Mouse (Mus musculus) layer of hippocampus, postnatal 36 days (tissue): ENCODE data around the gene Obox6. TPM values are rescaled to one million over a fixed set of nuclear protein-coding genes. Genes with fewer than 3 reads are reported as not detected.

Experiments
- DNase-seq, 2 experiments: peaks; one replicate each; pipeline ENCODE4 v3.0.0; 2022
- total RNA-seq, 2 experiments: library from RNA; stranded (reverse); gene quantifications; 2 replicates each; pipeline ENCODE4 v1.2.3; 2021

Gene Obox6
- not detected for total RNA-seq

DNA sequence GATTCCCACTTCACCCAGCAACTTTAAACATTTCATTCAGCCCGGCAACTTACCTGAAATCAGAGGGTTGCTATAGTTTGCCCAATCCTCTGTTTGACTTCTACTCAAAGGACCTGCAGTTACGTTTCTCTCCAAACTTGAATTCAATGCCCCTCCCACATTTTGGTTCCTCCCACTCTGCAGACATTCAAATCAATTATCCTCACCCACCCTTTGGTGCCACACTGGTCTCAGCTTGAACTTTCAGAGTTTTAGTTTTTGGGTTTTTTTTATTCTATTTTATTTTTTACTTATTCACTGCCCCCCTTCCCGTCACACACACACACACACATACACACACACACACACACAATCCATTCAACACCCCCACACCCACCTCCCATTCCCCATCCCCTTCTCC is at the start of gene Obox6:
Gene Obox6, minus strand, starts transcription at position 101 of the 400 bp plus-strand sequence.
- DNase-seq = no peak

GRCm38 (mm10) chr7:15884127-15884526 is 44.6 kb upstream of the Obox6 start:
- no peak for DNase-seq

GRCm38 (mm10) chr7:15882317-15882716 is 42.8 kb upstream of the Obox6 start, which contains the start of gene Crxos:
Gene Crxos (plus strand): TSS chr7:15882617.
- no peak for DNase-seq

GRCm38 (mm10) chr7:15881831-15882230 is 42.4 kb upstream of the Obox6 start:
- DNase-seq = no peak

GRCm38 (mm10) chr7:15881388-15881787 is 41.9 kb upstream of the Obox6 start:
- no peak for DNase-seq

DNA sequence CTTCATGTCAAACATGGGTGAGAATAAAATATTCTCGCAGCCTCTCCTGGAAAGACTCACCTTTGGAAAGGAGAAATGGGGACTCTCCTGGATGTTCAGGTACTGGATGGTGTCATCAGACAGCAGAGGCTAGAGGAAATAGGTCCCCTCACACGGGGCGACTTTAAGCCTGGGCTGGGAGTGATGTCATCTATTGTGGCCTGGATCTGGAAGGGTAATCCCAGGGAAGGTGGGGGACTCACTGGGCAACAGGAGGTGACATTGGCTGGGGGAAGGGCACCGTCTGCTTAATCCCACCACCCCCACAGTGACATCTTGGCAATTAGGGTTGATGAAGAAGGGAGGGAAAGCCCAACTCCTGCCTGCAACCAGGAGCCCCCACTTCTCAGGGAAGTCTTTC is 40.3 kb upstream of the Obox6 start, which contains the start of gene Crx:
Gene Crx, minus strand, starts transcription at position 213 of the 400 bp plus-strand sequence.
- DNase-seq = no peak

GRCm38 (mm10) chr7:15864104-15864503 is 24.6 kb upstream of the Obox6 start:
- no peak for DNase-seq

DNA sequence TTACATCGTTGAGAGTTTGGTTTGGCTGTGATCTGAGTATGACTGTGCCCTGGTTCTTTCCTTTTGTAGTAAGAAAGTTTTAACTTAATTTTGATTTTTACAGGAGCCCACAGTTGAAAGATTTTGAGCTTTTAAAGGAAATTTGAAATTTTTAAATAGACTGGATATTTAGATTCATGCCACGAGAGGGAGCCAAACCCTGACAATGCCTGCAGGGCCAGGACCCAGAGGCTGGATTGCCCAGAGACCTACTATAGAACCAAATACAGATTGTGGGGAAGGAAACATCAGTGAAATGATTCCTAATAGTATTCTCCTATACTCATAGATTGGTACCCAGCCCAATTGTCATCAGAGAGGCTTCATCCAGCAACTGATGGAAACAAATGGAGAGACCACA is 20.2 kb upstream of the Obox6 start:
- DNase-seq = no peak

Other genes starting within 250 kb of the Obox6 start
- gene Obox3, start 199.8 kb downstream of the Obox6 start, total RNA-seq = not detected
- not detected for gene Obox5, start 89.5 kb downstream of the Obox6 start, total RNA-seq
- not detected for gene Crx, start 40.3 kb upstream of the Obox6 start, total RNA-seq
- gene Crxos, start 42.9 kb upstream of the Obox6 start, total RNA-seq = under 1 TPM in 1 of 2 experiments, not detected in 1; 0.18 TPM
- 1,000 to 10,000 TPM; 1,445 to 1,563 TPM for gene Selenow, start 82.7 kb upstream of the Obox6 start, total RNA-seq
- gene Nop53, start 106.4 kb upstream of the Obox6 start, total RNA-seq = 100 to 1,000 TPM; 112 to 113 TPM
- 1 to 10 TPM; 4.1 to 5.8 TPM for gene Ehd2, start 127.9 kb upstream of the Obox6 start, total RNA-seq
- 10 to 100 TPM; 19.5 to 21.9 TPM for gene Bicra, start 208.2 kb upstream of the Obox6 start, total RNA-seq
- under 1 TPM; 0.67 to 0.83 TPM for gene Zfp541, start 222.1 kb upstream of the Obox6 start, total RNA-seq